Mouse (Mus musculus) liver, embryonic 16.5 days (tissue): Measurements from ENCODE around the gene Cemip2. TPM values are rescaled to one million over a fixed set of nuclear protein-coding genes. Genes with fewer than 3 reads are reported as not detected.

Experiments used
- ATAC-seq: fragments of 200-750 bp; cut with Nextera tagmentation; 2 replicates; pipeline ENCODE4 v1.8.0; 2017; ENCODE audit warnings: low read depth, mild to moderate bottlenecking, moderate number of reproducible peaks, moderate library complexity
- H3K27ac ChIP-seq: fragments of 300-500 bp; sonication (generic); 2 replicates; pipeline ENCODE4 v1.5.1; 2014; ENCODE audit warnings: mild to moderate bottlenecking, low read length
- H3K27me3 ChIP-seq: fragments of 300-500 bp; sonication (generic); 2 replicates; pipeline ENCODE4 v1.6.1; 2014; ENCODE audit warnings: low read depth, low read length, mixed read lengths; ENCODE audit not compliant: control insufficient read depth, insufficient read depth
- H3K36me3 ChIP-seq: fragments of 300-500 bp; sonication (generic); 2 replicates; pipeline ENCODE4 v1.6.1; 2014; ENCODE audit warnings: mild to moderate bottlenecking; ENCODE audit not compliant: control insufficient read depth, insufficient read depth
- H3K4me1 ChIP-seq: fragments of 300-500 bp; sonication (generic); 2 replicates; pipeline ENCODE4 v1.6.1; 2014; ENCODE audit warnings: low read depth, low read length, mixed read lengths; ENCODE audit not compliant: control insufficient read depth
- H3K4me2 ChIP-seq: fragments of 300-500 bp; sonication (generic); 2 replicates; pipeline ENCODE4 v1.6.1; 2014; ENCODE audit warnings: low read depth, low read length, mixed read lengths
- H3K4me3 ChIP-seq: fragments of 300-500 bp; sonication (generic); 2 replicates; pipeline ENCODE4 v1.5.1; 2014; ENCODE audit warnings: low read depth, mild to moderate bottlenecking, low read length
- H3K9ac ChIP-seq: fragments of 300-500 bp; sonication (generic); 2 replicates; pipeline ENCODE4 v1.6.1; 2014; ENCODE audit warnings: low read depth, low read length
- H3K9me3 ChIP-seq: fragments of 300-500 bp; sonication (generic); replicated peaks from 2 replicates; pipeline ENCODE4 v1.6.1; 2016; ENCODE audit warnings: low read length; ENCODE audit not compliant: control insufficient read depth
- WGBS: fragments of 180-500 bp; shearing (Covaris S2); extraction: QIAGEN DNeasy Blood & Tissue Kit; methylation state at CpG from one replicate; pipeline ENCODE4 v1.1.7; 2014; ENCODE audit not compliant: insufficient replicate concordance; 5-methylcytosine and 5-hydroxymethylcytosine counted together
- polyA plus RNA-seq: library from polyadenylated mRNA; unstranded; fragments of >200 nt; fragmentation: Nextera tagmentation; extraction: Ambion mirVana; gene quantifications from 2 replicates; pipeline ENCODE4 v1.2.1, GENCODE M21; 2015

The Cemip2 gene
- polyA plus RNA-seq, 1 experiment from 2014 or later: 8.7 TPM

DNA sequence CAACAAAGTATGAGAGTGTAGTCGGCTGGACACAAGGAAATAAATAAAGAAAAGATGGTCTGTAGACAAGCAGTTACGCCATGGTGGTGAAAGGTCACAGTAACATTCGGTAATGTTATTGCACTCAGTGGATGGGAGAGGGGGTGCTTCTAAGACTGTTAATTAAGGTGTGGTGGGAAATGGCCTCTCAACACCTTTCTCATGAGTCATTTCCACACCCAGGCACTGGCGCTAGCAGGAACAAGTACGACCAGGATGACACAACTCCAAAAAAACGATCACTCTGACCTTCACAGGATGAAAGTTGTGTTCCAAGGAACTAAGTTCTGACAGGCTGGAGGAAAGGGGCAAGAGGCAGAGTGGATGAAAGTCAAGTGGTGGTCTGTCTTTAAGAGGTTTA, 4.5 kb upstream of the Cemip2 start:
- Histone ChIP-seq H3K4me1 (peaks cover 10% of the 10 kb centered on the region), H3K4me2 (no peak overlapping the region), H3K27ac (no peak overlapping the region), H3K9me3 (no peaks in the 10 kb centered on the region), H3K9ac (no peak overlapping the region), H3K27me3 (no peaks in the 10 kb centered on the region), H3K36me3 (no peaks in the 10 kb centered on the region), H3K4me3 (no peak overlapping the region)
- no peak for ATAC-seq
- 44% methylated on average over 6 of the region's 6 CpGs for WGBS

DNA sequence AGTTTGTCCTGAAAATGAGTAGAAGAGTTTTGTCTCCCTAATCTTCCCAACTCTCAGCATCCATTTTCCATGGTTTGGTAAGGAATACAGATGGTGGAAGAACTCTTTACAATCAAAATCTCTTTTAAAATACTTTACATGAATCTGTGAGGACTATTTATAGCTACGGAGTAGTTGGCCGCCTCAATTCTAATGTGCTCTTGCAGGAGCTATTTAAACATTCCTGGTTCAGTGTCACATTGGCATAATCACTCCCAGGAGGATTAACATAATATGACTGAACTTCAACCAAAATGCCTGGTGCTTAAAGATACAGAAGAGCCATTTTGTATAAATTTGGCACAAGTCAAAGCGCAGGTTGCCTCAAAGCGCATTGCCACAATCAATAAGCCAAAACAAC, 2.5 kb upstream of the Cemip2 start:
- ATAC-seq: no peak
- WGBS: 79% methylated on average over 4 of the region's 4 CpGs
- no peak overlapping the region for H3K9ac ChIP-seq
- 0 out of 2 replicates have a peak, but pooled peaks cover 2% of the 10 kb centered on the region for H3K27me3 ChIP-seq
- H3K4me1 ChIP-seq: peaks cover 17% of the 10 kb centered on the region
- no peaks in the 10 kb centered on the region for H3K36me3 ChIP-seq
- H3K4me2 ChIP-seq: no peak overlapping the region
- no peak overlapping the region for H3K4me3 ChIP-seq
- no peaks in the 10 kb centered on the region for H3K9me3 ChIP-seq
- no peak overlapping the region for H3K27ac ChIP-seq

DNA sequence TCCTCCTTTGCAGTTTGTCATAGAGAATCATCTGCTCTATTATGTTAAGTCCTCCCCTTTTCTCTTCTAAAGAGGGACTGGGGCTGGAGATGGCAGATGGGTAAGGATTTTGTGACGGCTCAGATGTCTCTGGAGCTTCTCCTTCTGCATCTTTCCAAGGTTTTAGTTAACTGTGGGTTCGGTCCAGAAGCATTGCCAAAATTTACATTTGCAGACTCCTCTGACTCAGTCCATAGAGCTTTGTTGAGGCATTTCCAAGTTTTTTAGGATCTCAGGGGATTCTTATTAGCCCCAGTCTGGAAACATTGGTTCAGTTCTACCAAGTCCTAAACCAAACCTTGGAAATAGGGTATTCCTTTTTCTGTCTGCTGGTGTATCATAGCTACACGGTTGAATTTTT, 1.5 kb upstream of the Cemip2 start:
- Histone ChIP-seq H3K27ac (no peak overlapping the region), H3K9ac (no peak overlapping the region)
- WGBS: 56% methylated on average over 3 of the region's 3 CpGs

DNA sequence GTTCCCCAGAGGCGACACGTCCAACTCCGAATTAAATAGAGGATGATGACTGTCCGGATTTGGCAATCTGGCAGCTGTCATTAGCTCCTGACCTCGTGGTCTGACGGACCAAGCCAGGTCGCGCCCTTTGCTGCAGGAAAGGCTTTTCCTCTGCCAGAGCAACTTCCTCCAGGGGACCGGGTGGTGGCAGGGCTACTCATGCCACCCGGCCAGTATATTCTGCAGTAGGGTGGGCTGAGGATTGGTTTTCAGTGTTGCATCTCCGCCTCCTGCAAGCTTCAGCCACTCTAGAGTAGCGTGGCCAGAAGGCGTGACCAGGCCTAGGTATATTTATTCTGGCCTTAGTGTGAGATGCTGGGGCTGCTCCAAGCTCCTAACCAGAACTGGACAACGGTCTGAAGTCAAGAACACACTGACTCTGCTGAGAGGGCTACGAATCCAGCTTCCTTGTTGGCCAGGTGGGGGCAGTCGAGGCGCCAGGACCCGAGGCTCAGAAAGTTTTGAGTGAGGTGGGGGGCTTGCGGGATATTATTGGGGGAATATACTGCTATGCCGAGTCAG, 891 bp upstream of the Cemip2 start:
- Histone ChIP-seq H3K4me2 (peak overlapping the region; percentile 89), H3K4me3 (peak overlapping the region; percentile 73), H3K36me3 (no peaks in the 10 kb centered on the region), H3K9ac (no peak overlapping the region), H3K27ac (no peak overlapping the region), H3K9me3 (no peaks in the 10 kb centered on the region), H3K27me3 (0 out of 2 replicates have a peak, but pooled peaks cover 2% of the 10 kb centered on the region), H3K4me1 (peaks cover 17% of the 10 kb centered on the region)
- no peak for ATAC-seq
- 14% methylated on average over 20 of the region's 20 CpGs for WGBS

More for the DNA sequence above, 1.5 kb upstream of the Cemip2 start:
- no peak for ATAC-seq
- Histone ChIP-seq H3K4me3 (no peak overlapping the region), H3K27me3 (0 out of 2 replicates have a peak, but pooled peaks cover 2% of the 10 kb centered on the region), H3K36me3 (no peaks in the 10 kb centered on the region), H3K4me2 (no peak overlapping the region), H3K4me1 (peaks cover 17% of the 10 kb centered on the region), H3K9me3 (no peaks in the 10 kb centered on the region)

DNA sequence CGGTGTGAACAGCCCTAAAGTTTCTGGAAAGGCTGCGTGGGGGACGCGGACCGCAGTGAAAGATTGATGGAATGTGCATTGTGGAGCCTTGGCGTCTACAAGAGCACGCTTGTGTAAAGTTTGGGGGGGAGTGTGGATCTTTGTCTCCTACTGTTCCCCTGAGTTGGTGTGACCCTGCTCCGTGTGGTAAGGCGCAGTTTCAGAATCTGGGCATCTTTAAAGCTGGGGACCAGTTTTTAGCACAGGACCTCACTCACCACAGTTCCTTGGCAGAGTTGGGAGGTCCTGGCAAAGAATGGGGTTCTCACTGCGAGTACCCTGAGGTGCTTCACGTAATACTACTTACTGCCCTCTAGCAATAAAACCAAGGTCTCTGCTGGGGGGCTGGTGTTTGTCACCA, 964 bp downstream of the Cemip2 start:
- peak overlapping the region; percentile 89 for H3K4me2 ChIP-seq
- 0 out of 2 replicates have a peak, but pooled peaks cover 2% of the 10 kb centered on the region for H3K27me3 ChIP-seq
- H3K4me1 ChIP-seq: peaks cover 17% of the 10 kb centered on the region
- H3K4me3 ChIP-seq: peak overlapping the region; percentile 73
- no peak for ATAC-seq
- no peak overlapping the region; the same call in 1 of the 2 replicates for H3K27ac ChIP-seq
- WGBS: 3% methylated on average over 11 of the region's 11 CpGs
- H3K9ac ChIP-seq: peak overlapping the region; percentile 74
- H3K9me3 ChIP-seq: no peaks in the 10 kb centered on the region
- no peaks in the 10 kb centered on the region for H3K36me3 ChIP-seq

DNA sequence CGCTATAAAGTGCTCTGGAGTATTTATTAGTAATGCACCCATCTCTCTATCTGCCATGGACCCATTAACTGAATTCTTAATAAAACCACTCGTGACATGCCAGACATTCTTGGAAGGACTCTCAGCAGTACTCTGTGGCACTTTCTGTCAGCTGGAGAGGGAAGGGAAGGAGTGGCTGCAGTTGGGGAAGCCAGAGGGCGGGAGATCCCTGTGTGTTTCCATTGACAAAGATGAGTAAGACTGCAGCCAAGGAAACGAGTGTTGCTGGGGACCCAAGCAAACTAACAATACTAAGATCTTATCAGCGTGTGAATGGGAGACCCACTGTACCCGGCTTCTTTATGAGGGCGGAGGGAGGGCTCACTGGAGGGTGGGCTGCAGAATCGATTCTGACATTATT, 2.5 kb downstream of the Cemip2 start:
- no peak overlapping the region for H3K4me3 ChIP-seq
- no peaks in the 10 kb centered on the region for H3K36me3 ChIP-seq
- no peak for ATAC-seq
- H3K9me3 ChIP-seq: no peaks in the 10 kb centered on the region
- H3K9ac ChIP-seq: no peak overlapping the region
- H3K4me2 ChIP-seq: no peak overlapping the region
- no peak overlapping the region for H3K27ac ChIP-seq
- H3K4me1 ChIP-seq: peaks cover 17% of the 10 kb centered on the region
- 61% methylated on average over 8 of the region's 8 CpGs for WGBS
- 0 out of 2 replicates have a peak, but pooled peaks cover 2% of the 10 kb centered on the region for H3K27me3 ChIP-seq

DNA sequence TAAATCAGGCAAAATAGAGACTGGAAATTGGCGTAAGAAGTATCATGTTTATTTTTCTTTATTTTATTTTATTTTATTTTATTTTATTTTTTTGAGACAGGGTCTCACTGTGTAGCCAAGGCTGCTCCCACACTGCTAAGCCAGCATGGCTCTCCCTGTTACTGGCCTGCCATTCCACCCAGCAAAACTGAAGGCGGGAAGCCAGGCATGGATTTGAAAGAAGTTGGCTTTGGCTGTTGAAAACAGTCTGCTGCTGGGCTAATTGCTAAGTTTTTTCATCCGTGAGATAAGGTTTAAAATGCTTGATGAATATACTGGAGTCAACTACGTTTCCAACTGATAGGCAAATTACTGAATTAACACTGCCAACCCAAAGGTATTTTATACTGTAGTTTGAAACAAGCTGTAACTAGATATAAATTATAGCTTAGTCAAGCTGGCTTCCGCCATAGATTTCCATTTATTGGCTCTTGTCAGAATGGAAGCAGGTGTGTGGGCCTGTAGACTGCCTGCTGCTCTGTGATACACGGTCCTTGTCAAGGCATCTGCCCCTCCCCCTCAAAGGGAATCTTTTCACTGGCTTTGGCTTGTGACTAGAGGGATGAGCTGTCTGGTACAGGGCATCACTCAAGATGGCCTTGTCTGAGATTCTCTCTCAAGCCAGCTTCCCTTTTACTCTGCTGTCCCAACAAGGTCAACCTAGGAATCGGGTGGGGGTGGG, 3.1 kb downstream of the Cemip2 start:
- no peak overlapping the region for H3K9ac ChIP-seq
- 70% methylated on average over 7 of the region's 7 CpGs for WGBS
- H3K4me2 ChIP-seq: no peak overlapping the region

DNA sequence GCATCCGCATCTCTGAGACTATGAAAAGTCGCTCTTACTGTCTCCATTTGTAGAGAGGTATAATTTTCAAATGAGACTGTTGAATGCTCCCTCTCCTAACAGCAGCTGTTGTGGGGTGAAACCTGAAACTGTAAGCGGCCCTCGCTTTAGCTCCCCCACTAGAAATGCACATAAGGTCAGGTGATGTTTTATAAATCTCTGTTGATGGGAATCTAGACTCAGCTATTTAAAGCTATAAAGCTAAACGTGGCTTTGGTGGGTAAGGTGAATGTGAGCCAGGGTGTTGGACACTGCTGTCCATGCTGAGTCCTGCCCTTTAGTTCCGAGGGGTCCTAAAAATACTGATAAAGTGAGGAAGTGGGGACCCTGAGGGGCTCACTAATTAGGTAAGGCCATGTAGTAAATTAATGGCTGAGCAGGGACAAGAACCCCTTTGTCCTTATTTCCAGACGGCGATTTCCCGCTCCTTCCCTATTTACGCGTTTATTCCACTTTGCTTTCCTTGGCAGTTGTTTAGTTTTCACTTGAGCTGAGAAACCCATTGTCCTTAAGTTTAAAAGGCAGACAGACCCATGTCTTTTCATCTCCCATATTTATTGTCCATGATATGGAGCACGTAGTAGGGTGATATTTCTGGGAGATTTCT, 3.8 kb downstream of the Cemip2 start:
- H3K4me2 ChIP-seq: no peak overlapping the region
- H3K9me3 ChIP-seq: no peaks in the 10 kb centered on the region
- no peak for ATAC-seq
- H3K9ac ChIP-seq: no peak overlapping the region
- no peak overlapping the region for H3K4me3 ChIP-seq
- no peaks in the 10 kb centered on the region for H3K36me3 ChIP-seq
- H3K27me3 ChIP-seq: 0 out of 2 replicates have a peak, but pooled peaks cover 2% of the 10 kb centered on the region
- no peak overlapping the region for H3K27ac ChIP-seq
- peaks cover 17% of the 10 kb centered on the region for H3K4me1 ChIP-seq
- WGBS: 71% methylated on average over 12 of the region's 12 CpGs

More for the DNA sequence above, 3.1 kb downstream of the Cemip2 start:
- Histone ChIP-seq H3K4me3 (no peak overlapping the region), H3K9me3 (no peaks in the 10 kb centered on the region), H3K27ac (no peak overlapping the region), H3K36me3 (no peaks in the 10 kb centered on the region), H3K4me1 (peaks cover 17% of the 10 kb centered on the region), H3K27me3 (0 out of 2 replicates have a peak, but pooled peaks cover 2% of the 10 kb centered on the region)
- no peak for ATAC-seq

DNA sequence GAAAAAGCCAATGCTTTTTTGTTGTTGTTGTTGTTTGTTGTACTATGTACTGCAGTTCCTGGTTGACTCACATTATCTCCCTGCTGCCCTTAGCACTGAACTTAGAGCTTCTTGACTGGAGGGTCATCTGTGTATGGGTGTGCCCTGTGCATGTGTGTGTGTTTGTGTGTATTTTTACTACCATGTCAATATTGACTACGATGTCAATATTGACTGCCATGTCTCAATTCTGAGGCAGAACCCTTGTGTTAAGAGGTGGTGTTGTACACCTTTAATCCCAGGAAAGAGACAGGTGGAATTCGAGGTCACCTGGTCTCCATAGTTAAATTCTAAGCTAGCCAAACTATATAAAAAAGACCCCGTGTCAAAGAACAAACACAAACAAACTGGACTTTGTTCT, 5.6 kb downstream of the Cemip2 start:
- H3K36me3 ChIP-seq: no peaks in the 10 kb centered on the region
- 50% methylated on average over 3 of the region's 3 CpGs for WGBS
- H3K4me3 ChIP-seq: no peak overlapping the region
- no peak overlapping the region for H3K9ac ChIP-seq
- no peak overlapping the region for H3K27ac ChIP-seq
- no peak overlapping the region for H3K4me2 ChIP-seq
- H3K9me3 ChIP-seq: no peaks in the 10 kb centered on the region
- peak; percentile 73 for ATAC-seq
- H3K4me1 ChIP-seq: peaks cover 9% of the 10 kb centered on the region
- H3K27me3 ChIP-seq: 0 out of 2 replicates have a peak, but pooled peaks cover 2% of the 10 kb centered on the region
